Mouse (Mus musculus) kidney, adult 9 months (tissue): ENCODE results near the gene Zdhhc18.

Experiments used
- DNase-seq: peaks from one replicate; pipeline ENCODE4 v3.0.0; 2022

Zdhhc18 gene

DNA sequence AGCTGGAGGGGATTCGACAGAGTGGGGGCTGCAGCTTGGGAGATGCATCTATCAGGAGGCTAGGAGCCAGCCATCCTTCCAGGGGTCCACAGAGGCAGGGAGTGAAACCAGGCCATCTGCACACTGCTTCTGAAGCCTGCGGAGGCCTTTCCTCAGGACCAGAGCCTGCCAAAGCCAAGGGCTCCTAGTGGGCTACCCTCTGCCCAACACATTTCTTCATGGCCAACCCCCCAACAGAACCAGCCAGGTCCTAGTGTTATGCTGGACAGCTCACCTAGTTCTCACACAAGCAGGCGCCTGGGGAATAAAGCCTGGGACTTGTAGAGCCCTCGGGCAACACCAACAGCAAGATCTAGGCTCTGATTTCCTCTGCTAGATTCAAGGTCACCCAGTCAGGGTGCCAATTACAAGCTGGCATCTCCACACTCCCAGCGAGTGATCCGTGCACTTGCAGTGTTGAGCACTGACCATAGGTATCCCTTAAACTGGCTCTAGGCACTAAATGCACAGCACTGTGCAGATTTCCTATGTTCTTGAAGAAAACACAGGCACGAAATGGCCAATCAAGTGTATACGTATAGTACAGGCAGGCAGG, 19.5 kb downstream of the Zdhhc18 start:
- DNase-seq = no peak

DNA sequence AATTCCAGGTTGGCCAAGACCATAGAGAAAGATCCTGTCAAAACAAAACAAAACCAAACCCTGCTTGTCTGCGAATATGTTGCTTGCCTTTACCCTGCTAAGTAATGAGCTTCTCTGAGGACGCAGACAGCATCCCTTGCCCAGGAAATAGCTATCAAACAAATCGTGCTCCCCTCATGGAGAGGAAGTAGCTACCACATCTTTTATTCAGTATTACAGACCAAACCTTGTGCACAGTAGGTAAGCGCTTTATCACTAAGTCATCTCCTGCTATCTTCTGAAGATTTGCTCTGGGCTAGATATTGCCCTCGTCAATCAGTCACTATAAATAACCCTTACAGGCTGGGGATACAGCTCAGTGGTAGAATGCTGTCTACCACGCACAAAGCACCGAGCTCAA, 20.8 kb downstream of the Zdhhc18 start:
- no peak for DNase-seq

DNA sequence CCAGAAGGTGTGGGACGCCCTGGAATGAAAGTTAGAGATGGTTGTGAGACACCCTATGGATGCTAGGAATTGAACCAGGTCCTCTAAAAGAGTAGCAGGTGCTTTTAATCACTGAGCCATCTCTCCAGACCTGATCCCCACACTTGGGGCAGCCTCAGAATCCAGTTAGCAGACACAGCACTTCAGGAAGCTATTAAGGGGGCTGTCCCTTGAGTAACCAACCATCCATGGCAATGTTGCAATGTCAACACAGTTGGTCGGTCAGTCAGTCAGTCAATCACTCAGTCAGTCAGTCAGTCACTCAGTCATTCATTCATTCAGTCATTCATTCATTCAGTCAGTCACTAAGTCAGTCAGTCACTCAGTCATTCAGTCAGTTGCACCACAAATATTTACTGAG, 21.4 kb downstream of the Zdhhc18 start:
- no peak for DNase-seq

DNA sequence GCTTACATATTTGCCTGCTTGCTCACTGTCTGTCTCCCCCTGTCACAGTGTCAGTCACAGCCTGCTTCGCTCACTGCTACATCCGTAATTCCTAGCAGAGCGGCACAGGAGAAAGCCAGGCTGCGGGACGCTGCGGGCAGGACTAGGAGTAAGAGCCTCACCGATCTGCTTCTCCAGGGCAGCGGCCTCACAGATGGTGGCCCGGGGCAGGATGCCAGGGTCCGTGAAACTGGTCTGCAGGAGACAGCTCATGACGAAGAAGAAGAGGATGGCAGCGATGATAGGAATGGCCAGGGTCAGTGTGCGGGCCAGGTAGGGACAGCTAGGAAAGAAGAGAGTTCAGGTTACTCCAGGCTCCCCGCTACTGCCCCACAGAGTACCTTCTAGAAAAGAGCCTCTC, 22.9 kb downstream of the Zdhhc18 start:
- DNase-seq = no peak

DNA sequence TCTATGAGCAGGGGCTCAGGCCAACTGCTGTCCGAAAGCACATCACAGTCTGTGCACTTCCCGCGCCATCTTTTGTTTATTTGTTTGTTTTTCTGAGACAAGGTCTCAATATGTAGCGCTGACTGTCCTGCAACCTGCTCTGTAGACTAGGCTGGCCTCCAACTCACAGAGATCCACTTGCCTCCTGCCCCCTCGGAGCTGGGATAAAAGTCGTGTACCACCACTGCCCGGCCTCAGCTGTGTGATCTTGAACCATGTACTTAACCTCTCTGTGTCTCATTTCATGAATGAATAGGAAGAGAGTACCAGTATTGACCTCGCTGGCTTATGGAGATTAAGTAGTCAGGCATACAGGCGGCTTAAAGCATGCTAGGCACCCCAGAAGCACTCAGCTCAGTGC, 23.3 kb downstream of the Zdhhc18 start:
- no peak for DNase-seq

DNA sequence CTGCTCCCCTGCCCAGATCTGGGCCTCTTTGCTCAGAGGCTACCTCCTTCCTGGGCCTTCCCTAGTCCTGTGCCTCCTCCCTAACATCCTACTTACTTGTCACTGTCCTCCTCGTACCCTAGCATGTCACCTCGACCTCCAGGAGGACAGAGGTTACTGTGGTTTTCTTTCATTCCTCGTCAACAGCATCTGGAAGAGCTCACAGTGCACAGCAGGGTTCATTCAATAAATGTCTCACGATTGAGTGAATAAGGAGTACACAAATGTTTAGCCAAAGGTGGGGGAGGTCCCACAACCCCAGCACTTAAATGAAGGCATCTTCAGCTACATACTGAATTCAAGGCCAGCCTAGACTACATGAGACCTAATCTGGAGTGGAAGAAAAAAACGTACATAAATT, 23.7 kb downstream of the Zdhhc18 start:
- no peak for DNase-seq

- DNase-seq = peak; percentile 75
Measured at GRCm38 (mm10) chr4:133625621-133626071, 24.3 kb downstream of the Zdhhc18 start.

DNA sequence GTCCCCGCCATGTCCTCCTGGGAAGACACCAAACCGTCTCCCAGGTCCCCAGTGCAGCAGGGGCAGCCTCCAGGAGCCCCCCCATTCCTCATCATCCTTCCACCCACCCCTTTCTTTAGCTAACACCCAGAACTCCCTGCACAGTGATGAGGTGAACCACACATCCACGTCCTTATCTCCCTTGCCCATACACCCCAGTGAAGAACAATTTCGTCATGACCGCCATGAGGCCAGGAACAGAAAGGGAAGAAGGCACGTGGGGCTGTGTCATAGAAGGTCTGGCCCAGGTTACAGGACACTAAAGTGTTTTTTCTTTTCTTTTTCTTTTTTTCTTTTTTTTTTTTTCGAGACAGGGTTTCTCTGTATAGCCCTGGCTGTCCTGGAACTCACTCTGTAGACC, 25.1 kb downstream of the Zdhhc18 start:
- no peak for DNase-seq

- no peak for DNase-seq
Measured at GRCm38 (mm10) chr4:133622161-133622695, 27.7 kb downstream of the Zdhhc18 start.

- DNase-seq = no peak
Measured at GRCm38 (mm10) chr4:133620668-133621067, 29.3 kb downstream of the Zdhhc18 start.

DNA sequence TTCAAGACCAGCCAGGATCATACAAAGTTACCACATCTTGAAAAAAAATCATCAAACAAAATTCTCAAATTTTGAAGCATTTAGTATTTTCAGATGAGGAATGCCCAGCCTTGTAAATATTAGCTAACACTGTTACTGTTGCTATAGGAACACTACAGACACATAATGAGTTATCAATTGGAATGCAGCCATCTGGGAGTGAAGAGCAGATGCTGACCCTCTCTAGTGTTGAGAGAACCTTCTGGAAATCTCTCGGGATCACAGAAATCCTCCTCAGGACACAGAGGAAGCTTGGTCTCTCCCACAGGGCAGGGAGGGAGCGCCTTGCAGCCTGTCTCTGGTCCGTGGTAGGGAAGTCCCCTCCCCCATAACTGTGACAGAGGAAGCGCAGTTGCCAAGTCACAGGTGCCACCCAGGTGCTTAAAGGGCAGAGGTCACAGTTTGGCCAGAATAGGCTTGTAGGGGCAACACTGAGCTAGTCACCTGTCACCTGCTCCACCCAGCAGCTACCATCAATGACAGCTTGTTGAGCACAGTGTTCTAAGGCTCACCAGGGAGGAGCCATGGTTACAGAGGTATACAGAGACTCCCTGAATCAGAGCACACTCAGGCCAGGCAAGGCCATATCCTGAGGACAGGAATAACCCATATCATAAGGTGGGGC, 30.3 kb downstream of the Zdhhc18 start:
- no peak for DNase-seq

DNA sequence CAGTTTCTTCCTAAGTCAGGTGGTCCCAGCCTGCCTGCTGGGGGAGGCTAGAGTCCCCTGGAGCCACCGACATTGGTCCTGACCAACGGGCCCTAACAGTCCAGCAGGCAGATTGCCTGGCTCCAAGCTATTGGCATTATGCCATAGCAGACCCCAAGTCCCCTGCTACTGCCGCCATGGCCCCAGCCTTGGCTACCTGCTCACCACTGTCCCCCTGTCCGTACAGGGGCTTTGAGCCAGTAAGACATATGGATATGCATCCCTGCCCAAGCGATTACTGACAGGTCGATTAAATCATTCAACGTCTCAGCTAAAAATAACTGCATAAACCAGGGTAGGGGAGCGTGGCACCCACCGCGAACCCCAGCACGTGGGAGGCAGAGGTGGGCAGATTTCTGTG, 32.0 kb downstream of the Zdhhc18 start:
- DNase-seq = no peak

DNA sequence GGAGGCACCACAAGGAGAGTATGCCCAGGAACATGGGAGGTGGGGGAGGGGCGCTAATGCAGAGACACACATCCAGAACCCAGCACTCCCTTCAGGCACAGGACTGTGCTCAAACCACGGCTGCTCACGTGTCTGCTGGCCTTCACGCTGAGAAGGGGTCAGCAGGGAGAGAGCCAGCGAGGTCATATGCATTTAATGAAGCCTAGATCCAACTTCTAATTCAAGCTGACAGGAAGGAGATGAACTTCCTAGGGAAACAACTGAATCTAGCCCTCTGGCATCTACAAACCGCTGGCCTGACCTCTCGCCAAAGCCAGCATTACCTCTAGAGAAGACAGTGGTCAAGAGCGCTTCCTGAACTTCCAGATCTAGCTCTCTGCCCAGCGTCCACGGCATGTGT, 34.5 kb downstream of the Zdhhc18 start:
- peak; percentile 50 for DNase-seq

DNA sequence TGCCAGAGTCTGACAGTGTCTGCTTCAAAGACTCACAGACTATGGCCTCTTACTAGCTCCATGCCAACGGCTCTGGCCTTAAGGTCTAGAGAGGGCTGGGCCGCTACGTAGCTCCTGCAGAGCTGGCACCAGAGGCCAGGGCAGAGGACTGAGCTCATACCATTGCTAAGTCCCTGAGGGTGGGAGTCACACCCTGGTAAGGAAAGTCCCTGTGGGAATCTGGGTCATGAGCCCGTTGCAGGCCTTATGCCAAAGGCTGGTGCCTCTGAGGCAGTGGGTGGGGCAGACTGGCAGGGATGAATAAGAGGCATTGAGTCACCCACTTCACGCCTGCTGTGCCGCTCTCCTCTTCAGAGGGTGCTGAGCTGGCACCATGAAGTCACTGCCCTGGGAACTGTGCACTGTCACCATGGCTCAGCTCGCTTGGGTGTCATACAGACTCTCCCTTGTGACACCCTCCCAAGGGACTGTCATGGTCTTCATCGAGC, 35.6 kb downstream of the Zdhhc18 start:
- no peak for DNase-seq

DNA sequence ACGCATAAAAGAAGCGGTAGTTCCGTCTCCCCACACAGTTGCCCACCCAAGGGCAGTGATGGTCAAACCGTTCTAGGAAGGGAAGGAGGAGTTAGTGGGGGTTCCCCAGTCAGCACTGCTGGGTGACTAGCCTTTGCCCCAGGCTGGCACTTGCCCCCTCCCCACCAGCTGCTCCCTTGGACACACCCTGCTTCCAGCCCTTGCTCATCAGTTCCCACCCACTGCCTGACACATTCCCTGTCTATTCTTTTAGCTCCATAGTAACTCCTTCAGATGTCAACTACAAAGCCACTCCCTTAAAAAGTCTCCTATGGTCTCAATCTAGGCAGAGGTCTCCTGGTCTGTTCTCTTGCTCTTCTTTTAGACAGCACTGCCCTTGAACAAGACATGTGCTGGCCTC, 36.1 kb downstream of the Zdhhc18 start:
- no peak for DNase-seq

GRCm38 (mm10) chr4:133613026-133613425, 36.9 kb downstream of the Zdhhc18 start:
- no peak for DNase-seq

GRCm38 (mm10) chr4:133612416-133612815, 37.5 kb downstream of the Zdhhc18 start:
- no peak for DNase-seq

DNA sequence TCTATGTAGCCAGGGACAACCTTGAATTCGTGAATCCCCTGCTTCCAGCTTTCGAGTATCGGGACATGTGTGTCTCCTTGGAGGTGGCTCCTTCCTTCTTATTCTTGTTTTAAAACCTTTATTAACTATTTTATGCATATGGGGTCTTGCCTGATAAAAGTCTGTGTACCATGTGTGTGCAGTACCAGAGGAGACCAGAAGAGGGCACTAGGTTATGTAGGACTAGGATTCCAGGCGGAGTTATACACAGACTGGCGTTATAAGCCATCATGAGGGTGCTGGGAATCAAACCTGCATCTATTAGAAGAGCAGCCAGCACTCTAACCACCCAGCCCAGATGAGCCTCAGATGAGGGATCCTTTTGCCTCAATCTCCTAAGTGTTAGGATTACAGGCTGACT, 38.1 kb downstream of the Zdhhc18 start:
- no peak for DNase-seq

- DNase-seq = peak; percentile 82
Measured at GRCm38 (mm10) chr4:133609719-133610118, 40.2 kb downstream of the Zdhhc18 start.

DNA sequence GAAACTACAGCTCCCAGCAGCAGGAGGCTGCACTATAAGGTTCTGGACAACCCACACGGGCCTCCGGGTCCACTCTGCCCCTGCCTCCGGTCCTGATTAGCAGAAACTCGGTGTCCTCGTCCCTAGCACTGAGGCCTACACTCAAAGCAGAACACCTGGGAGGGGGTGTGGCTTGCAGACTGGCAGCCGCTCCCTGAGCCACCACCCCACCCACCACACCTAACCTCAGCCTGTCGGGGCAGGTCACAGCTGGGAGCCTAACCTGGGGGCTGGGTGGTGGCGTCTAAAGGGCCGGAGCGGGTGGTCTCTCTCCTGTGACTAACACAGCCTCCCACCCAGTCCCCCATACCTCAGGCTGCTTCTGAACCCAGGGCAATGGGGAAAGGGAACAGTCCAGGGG, 42.7 kb downstream of the Zdhhc18 start:
- no peak for DNase-seq

- DNase-seq = no peak
Measured at GRCm38 (mm10) chr4:133605330-133605729, 44.6 kb downstream of the Zdhhc18 start.

DNA sequence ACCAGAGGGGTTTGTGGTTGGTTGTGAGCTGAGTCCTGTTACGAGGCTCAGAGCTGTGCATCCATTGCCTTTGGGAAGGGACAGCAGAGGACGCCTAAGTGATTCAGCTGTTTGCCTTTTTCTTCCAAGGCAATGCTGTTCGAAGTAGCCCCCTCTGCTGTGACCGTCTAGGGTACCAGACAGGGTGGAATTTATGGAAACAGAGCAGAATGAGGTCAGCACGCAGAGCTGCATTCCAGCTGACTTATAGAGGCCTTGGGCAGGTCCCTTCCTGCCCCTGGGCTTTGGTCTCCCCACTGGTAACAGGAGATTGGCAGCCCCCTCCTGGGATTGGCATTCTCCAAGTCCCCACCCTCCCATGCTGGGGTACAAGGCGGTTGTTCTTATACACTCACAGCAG, 45.1 kb downstream of the Zdhhc18 start:
- DNase-seq = no peak

GRCm38 (mm10) chr4:133604175-133604574, 45.8 kb downstream of the Zdhhc18 start:
- DNase-seq = no peak

GRCm38 (mm10) chr4:133603056-133603455, 46.9 kb downstream of the Zdhhc18 start:
- DNase-seq = no peak
